Mouse (Mus musculus): Measurements from ENCODE around the gene Krt12.

GRCm38 (mm10) chr11:99398832-99399231, 23.2 kb downstream of the Krt12 start:
- TF ChIP-seq GATA1 (IDR thresholded peaks at IDR 0.05; ENCODE audit: borderline replicate concordance, low read length) = no peak
- TF ChIP-seq CTCF (IDR thresholded peaks at IDR 0.05; ENCODE audit: low read depth, low read length) = no peak
- TF ChIP-seq POLR2AphosphoS5 (IDR thresholded peaks at IDR 0.05; ENCODE audit: insufficient replicate concordance, low read depth, low read length) = no peak
